Mouse (Mus musculus): Measurements from ENCODE around the gene Etfa.

The Etfa gene

DNA sequence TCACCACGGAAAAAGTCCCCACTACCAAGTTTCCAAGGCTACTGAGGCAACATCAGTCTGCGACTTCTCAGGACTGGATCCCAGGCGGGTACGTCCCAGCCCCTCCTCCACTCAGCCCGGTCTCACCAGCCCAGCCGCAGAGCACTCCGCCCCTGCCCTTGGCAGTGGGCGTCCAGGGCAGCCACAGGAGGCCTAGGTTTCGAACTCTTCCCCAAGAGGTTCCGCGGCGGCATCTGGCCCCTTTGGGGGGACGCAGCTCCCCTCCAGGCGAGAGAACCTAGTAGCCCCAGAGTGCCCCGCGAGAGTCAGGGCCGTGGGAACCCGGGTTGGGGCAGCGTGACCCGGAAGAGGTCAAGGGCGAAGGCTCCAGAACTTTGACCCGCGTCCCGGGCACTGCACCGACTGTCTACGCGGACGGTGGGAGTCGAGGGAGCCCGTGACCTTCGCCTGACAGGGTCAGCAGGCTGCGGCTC, 486 bp downstream of the Etfa start:
- in situ Hi-C loops (cut with MboI, MseI) = no loop called here

DNA sequence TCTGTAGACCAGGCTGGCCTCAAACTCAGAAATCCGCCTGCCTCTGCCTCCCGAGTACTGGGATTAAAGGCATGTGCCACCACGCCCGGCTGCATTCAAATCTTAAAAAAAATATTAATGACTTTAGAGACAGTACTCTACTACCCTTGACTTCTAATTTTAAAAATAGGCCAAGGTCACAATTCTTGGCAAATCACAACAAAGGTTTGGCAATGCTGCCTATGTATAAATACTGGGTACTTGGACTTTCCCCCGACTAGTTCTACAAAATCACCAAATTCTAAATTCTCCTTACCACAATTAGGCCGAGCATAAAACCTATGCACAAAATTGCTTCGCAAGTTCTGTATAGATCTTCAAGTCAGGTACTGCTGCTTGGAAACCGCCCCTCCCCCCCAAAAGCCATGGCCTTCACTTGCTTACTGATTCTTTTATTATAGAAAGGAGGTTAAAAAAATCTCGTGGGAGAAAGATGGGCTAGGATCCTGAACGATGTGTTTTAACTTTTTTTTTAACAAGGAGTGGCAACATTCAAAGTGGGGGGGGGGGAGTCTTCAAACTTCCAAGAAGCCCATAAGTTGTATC, 1.3 kb downstream of the Etfa start:
- in situ Hi-C loops (cut with MboI, MseI) = no loop called here

DNA sequence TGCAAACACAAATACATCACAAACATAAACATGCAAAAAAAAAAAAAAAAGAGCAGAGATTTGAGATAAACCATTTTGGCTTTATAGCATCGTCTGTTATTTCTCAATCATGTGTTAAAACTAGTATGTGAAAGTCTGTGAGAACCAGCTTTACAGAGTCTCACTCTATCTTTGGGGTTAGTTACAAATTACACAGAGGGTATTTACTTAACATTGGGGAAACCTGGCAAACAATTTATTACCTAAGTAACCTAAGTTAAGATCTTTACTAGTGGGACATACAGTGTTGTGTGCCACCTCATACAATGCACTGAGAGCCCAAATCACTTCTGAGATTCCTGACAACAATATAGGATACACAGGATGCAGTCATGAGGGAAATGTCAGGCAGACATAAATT, 2.3 kb downstream of the Etfa start:
- in situ Hi-C loops (cut with MboI, MseI) = no loop called here

DNA sequence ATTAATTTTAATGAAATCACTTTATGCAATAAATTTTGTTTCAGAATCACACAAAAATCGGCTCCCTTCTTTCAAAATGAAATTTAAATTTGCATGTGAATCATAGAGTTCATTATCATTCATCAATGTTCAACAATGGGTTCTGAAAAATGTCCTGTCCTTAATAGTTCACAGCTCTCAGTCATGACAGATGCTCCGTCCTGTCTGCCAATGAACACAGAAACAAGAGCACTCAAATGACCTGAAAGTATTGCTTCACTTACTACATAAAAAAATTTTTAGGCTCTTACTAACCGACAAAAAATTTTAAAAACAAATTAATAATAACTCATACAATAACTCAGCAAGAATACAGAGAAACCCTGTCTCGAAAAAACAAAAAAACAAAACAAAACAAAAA, 3.3 kb downstream of the Etfa start:
- in situ Hi-C loops (cut with MboI, MseI) = no loop called here

DNA sequence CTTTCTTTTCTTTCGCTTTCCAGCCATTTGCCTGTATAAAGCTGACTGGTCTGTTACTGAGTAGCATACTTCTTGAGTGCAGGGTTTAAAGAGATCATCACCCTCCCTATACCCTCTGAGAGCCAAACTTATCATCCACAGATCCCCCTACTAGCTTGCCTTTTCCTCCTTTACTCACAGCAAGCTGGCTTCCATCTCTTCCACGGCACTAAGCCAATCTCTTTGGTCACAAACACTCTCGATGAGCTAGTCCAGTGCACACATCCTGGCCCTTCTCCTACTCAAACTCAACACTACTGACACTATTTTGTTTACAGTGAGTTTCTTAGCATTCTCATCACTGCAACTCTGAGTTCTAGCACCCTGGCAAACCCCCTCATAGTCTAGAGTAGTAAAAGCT, 4.1 kb downstream of the Etfa start:
- in situ Hi-C loops (cut with MboI, MseI) = no loop called here

DNA sequence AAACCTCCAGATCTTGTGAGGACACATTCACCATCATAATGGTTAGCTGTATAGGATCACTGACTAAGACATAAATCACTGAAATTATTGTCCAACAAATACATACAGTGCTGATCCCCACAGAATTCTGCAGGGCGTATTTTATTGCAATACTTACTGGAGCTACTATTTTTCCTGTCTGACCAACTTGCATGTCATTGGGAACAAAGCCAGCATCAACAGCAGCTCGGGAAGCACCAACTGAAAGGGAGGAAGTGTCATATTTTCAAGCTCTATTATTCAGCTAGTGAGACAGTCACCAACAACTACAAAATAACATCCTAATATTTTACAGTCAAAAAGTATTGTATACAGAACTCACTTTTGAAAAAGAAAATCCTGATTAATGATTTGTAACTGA, 29.9 kb downstream of the Etfa start:
- in situ Hi-C loops (cut with MboI, MseI) = no loop called here

DNA sequence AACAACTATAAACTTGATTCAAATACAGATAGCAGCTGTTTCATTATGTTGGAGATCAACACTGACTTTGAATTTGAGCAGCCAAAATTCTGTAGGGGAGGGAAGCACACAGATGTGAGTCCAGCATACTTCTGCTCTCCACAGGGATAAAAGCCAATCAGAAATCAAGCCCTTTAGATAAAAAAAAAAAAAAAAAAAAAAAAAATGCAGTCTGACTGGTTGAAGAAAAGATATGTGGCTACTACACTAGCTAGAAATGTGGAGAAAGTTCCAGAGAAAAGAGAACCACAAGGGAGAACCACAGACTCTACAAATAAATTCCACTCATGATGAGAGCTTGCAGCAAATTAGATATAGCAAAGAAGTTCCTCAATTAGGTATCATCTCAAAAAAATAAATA, 33.3 kb downstream of the Etfa start:
- in situ Hi-C loops (cut with MboI, MseI) = no loop called here

DNA sequence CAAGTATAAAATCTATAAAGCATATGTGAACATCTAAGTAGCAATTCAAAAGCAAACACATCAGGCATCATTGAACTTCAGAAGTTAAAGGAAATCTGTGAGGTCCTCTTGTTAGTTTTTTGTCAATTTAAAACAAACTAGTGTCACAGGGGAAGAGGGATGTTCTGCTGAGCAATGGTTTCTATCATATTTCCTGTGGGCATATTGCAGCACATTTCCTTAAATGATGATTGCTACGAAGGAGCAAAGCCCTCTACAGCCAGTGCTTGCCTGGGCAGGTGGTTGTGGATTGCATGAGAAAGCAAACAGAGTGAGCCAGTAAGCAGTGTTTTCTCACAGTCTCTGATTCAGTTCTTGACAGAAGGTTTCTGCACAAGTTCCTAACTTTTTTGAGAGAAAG, 36.0 kb downstream of the Etfa start:
- in situ Hi-C loops (cut with MboI, MseI) = no loop called here

DNA sequence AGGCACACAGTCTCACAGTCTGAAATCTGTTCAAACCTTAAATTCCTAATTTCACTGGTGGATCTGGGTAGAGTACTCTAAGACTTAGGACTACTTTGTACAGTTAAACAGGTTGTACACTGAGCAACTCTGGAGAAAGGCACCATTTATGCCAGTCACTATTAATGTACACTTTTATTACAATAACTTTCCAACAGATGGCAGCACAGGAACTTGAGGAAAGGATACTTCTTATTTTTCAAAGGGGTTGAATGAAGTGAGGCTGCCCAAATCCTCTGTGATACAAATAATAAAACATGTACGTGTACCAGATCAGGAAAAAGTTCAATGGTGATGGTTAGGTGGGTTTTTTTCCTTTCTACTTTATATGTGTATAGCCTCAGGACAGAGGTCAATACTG, 43.6 kb downstream of the Etfa start:
- in situ Hi-C loops (cut with MboI, MseI) = no loop called here

DNA sequence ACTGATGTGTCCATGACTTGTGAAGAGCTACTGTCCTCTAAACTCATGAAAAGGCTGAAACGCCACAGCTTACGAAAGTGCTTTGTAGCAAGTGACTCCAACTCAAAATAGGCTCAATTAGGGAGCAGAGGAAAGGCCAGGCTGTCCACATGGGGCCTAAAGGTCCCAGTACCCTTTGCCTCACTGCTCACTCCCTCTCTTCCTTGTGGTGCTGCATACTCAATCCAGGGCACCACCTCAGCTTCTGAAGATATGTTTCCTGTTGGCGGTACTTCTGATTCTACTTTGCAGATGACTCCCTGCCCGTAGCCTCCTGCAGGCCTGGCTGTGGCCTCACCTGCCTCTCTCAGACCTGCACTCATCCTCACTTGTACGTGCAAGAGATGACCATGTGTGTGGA, 58.7 kb downstream of the Etfa start:
- in situ Hi-C loops (cut with MboI, MseI) = no loop called here

DNA sequence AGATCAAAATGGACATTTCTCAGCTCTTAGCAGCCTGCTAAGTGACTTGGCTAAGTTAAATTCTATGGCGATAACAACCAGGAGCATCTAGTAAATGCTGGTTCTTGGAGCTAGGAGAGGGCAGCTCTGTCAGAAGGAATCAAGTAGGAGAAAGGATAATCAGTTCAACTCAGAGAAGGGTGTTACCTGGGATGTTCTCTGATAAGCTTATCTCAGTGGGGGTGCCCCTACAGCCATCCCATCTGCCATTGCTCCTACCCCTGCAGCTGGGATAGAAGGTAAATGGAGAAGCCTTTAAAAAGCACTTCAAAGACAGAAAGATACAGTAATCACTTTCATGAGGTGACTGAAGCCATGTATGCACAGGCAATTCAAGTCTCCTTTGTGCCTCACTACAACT, 59.1 kb downstream of the Etfa start:
- in situ Hi-C loops (cut with MboI, MseI) = no loop called here

DNA sequence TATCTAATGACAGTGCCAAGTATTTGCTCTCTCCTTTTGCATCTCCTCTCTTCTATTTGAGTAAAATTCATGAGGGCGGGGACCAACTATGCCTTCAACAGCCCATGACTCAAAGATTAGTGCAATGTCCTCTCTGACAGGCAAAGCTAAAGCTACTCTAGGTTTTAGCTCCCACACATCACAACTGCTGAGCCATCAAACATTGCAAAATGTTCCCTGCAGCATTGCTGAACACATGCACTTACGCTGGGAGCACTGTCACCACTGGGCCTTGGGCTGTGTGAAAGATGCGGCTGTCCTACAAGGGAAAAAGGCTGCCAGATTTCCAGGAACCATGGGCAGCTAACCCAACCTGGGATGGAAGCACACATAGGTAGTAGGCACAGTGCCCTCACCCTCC, 60.6 kb downstream of the Etfa start:
- in situ Hi-C loops (cut with MboI, MseI) = no loop called here

DNA sequence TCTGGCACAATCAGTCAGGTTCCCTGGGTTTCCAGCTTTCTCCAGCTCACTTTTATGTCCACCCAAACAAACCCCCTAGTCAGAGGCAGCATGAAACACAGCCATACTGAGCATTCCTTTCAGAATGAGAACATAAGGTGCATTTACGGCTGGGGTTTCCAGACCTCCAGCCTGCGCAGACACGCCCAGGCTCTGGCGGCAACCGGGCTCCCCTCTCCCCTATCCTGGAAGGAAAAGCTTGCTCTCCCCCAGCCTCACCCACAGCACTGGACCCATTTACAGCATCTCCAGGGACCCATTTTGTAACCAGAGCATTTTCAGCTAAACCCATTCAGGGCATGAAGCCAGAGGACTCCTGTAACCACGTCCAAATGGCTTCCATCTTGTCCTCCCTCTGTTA, 62.0 kb downstream of the Etfa start:
- in situ Hi-C loops (cut with MboI, MseI) = no loop called here

DNA sequence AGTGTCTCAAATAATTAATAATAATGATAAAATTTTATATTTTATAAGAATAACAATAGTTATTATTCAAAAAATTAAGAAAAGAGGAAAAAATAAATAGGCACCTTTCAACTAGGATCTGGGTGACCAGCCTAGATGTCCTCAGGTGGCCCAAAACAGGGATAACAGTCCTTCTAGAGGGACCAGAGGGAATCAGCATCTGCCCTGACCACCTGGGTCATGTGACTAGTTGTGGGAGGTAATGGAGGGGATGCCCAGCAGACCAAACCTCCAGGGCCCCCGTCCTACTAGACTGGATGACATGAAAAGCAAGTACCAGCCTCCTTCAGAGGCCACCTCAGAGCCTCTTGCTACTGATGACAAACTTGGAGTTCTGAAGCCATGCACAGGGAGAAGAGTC, 62.9 kb downstream of the Etfa start:
- in situ Hi-C loops (cut with MboI, MseI) = no loop called here

DNA sequence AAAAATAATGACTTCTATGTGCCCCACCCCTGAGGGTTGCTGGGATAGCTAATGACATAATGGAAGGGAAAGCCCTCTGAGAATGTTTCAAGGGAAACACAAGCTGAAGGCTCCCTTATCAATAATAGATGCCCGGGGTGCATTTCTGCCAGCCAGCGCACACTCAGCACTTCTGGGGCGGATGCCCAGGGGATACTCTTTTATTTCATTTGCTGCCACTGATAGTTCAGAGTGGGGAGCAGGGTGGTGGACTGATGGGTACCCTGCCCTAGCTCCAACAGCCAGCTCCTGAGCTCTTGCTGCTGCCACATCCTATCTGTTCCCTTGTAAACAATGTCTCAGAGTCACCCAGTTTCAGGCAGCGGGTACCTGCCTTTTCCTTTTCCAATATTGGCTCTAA, 64.5 kb downstream of the Etfa start:
- in situ Hi-C loops (cut with MboI, MseI) = no loop called here

DNA sequence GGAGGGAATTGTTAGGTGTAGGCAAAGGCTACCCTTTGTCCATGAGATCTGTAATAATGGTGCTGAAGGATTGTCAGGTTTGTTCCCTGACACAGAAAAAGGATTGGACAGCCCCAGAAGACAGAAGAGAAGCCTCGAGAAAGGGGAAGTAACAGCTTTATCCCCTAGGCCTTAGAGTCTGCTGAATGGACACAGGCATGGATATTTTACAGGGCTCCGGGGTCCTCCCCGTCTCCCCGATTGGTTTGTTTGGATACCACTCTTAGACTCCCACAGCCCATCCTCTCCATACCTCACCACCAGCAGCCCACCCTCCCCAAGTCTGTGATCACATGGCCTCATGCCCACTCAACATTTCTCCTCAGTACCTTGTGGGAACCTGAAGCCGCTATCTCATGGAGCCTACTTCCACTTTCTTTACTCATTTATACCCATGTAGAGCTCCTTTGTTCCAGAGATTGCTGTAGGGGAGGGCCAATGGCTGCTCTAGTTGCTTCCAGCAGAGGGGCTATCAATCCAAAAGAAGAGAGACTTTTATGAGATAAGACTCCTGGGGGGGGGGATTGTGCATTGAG, 72.8 kb downstream of the Etfa start:
- in situ Hi-C loops (cut with MboI, MseI) = no loop called here

DNA sequence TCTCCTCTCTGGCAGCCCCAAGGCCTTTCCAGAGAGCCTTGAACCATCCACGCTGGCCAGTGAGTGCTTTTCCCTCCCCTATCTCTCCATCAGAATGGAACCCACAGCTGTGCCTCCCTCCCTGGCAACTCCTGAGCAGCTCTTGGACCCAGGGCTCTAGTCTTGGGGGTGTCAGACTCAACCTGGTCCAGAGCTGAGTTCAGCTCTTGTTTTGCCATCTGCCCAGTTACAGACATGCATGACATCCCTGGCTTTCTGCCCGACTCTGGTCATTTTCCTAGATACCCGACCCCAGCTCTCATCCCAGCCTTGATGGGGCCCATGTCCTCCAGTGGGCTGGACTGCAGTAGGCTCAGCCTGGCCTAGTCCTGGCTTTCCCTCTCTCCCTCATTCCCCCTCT, 73.6 kb downstream of the Etfa start:
- in situ Hi-C loops (cut with MboI, MseI) = no loop called here

DNA sequence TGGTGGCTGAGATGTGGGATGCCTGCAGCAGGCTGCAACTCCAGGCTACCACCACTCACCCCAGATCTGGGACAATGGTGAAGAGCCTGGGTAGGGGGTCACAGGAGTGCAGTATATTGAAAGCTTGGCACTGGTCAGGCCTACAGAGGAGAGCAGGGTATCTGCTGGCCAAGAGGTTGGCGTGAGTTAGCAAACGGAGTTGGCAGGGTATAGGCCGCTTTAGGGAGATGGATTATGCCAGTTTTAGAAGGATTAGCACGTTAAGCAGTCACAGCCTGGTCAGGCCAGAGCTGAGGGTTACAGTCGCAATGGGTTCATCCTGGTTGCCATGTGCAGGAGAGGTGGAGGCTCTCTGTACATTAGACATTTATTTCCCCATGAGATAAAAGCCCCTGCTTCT, 78.2 kb downstream of the Etfa start:
- in situ Hi-C loops (cut with MboI, MseI) = no loop called here

DNA sequence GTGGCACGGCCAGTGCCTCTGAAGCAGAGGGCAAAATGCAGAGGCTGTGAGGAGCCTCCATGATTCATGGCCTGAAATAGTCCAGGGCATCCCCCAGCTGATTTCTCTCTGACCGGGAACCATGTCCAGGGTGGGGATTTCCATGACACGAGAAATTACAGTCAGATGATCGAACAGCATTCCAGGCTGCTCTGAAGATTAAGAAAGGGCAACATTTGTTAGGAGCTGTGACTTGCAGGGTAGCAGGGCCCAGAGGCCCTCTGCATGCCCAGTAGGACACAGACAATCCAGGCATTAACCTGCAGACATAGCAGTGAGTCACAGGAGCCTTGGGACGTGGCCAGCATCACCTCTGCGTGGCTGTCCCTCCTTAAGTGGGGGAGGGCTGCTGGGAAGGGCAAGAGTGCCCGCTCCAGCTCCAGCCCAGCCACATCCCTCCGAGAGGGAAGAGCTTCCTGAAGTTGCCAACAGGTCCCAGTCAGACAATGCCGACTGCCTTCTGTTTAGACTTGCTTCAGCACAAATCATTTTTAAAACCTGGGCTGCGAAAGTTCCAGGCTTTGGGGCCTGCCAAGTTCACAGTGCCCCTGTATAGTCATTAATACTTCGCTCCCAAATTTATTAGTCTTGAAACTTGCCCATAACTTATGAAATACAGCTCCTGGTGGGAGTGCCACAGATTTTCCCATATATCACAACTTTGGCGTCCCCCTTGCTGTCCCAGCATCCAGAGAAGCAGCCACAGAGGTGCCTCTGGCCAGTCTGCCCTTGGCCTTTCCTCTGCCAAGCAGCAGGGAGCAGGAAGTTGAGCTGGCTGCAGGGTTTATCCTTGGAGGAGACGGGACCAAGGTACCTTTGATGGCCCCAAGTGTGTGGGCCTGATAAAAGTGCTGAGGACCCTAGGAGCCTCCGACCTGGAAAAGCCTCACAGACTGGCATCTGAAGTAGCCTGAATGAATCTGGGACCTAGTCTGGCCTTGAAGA, 79.4 kb downstream of the Etfa start:
- in situ Hi-C loops (cut with MboI, MseI) = no loop called here

DNA sequence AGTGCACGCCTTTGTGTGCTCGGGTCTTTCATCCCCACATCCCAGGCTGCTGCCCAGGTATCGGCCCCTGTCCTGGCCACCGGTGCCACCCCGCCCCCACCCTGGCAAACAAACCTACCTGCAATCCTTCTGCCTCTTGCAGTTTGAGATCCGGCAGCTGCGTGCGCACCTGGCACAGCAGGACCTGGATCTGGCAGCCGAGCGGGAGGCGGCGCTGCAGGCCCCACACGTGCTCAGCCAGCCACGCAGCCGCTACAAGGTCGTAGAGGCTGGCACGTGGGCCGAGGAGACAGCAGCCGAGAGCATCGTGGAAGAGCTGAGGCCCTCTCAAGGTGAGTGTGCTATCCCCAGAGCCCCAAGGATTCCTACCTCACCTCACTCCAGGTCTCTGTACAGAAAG, 81.9 kb downstream of the Etfa start:
- in situ Hi-C loops (cut with MboI, MseI) = no loop called here

DNA sequence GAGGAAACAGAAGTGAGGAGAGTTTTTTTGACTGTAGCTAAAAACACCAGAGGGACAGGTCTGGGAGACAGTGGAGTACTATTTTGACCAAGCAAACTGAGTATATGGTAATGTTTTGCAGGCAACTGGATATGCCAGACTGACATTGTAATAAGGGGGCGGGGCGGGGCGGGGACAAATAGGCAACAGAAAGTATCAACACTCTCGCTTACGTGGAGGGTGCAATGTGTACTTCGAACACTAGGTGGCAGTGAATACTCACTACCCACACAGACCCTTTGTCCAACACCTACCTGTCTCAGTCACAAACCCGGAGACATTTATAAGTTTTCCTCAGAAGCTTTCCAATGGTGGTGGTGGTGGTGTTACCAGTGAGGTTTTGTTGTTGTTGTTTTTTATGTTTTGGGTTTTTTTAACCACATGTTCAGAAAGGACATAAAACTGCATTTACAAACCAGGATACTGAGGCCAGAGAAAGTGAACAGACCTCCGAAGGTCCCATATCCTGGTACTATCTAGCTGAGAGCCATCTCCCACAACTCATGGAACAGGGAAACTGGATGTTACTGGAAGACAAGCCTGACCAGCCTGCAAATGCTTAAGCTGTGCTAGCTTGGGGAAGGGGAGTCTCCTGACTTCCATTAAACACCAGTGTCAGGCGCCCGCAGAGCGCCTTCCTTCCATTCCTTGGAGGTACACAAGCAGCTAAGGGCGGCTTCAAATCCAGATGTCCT, 82.6 kb downstream of the Etfa start:
- in situ Hi-C loops (cut with MboI, MseI) = no loop called here

DNA sequence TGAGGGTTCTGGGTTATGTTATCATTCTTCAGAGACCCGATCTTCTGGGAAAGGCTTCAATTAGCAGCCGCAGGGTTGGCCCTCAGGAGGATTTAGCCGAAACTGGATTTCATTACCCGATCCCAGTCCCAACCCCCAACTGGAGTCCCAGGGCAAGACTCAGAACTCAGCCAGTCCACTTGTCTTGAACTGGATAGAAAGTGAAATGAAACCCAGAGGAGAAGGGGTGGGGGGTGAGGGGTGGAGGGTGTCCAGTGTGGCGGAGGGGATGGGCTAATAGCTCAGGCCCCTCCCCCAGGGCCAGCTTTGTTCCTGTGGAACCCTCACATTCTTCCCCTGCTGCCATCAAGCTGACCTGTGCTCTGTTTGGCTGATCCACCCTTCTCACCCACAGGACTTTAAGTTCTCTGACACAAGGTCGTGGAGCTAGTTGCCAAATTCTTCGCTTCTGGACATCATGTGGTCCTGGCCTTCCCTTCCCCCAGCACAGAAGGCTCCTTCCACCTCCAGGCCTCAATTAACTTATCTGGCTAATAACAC, 86.7 kb downstream of the Etfa start:
- in situ Hi-C loops (cut with MboI, MseI) = no loop called here
